Mouse (Mus musculus) bone marrow macrophage, adult 2 months (primary cell): ENCODE data around the gene Olfr1265.

ENCODE experiments used
- CTCF ChIP-seq: IDR thresholded peaks from 2 replicates; pipeline ENCODE4 v1.5.1; 2012; ENCODE audit warnings: low read depth, mild to moderate bottlenecking, low read length, moderate library complexity
- POLR2A ChIP-seq: IDR thresholded peaks from 2 replicates; pipeline ENCODE4 v1.6.1; 2012; ENCODE audit warnings: mild to moderate bottlenecking, low read depth, low read length, borderline replicate concordance

- TF ChIP-seq CTCF (no peak), POLR2A (no peak)
Observed at GRCm38 (mm10) chr2:89999845-90000244, 35.3 kb upstream of the Olfr1265 start, which contains the start of gene Olfr1262.
